ENCODE assay signal across 7 mouse cellular contexts in the genomic region with DNA sequence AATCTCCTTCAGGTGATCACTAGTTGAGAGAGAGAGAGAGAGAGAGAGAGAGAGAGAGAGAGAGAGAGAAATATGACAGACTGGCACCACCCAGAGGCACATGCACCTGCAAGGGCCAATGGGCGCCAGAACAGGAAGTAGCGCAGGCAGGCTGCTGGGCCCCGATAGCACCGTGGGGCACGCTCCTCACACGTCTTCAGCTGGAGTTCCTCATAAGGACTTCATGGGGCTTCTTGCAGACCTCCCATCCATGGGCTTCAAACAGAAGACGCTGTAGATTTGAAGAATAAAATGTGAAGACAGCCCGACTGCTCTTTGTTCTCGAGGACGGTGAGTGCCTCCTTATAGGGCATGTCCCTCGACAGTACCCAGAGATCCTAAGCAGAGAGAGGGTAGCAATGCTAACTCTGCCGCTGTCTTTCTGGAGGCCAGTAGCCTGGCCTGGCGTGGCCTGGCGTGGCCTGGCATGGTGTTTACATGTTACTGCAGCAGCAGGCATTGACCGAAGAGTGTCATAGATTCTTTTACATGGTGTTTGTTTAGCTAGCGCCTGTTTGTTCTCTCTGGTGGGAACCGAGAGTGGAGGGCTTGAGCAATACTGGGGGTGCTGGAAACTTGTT. TPM values are rescaled to one million over a fixed set of nuclear protein-coding genes. Genes with fewer than 3 reads are reported as not detected.
DNase-seq lines count a peak whose midpoint lies in the region; ATAC-seq and TF ChIP-seq lines count a peak whose summit lies in the region.

No protein-coding gene starts in this region.

- no peaks in the 10 kb centered on the region for H3K9me3 ChIP-seq in heart, embryonic 12.5 days (replicated peaks)
- no peaks in the 10 kb centered on the region for H3K9me3 ChIP-seq in lung, embryonic 14.5 days (ENCODE audit: low read depth, low read length)
- H3K9me3 ChIP-seq in stomach, embryonic 14.5 days (ENCODE audit: control insufficient read depth, low read depth, low read length): no peaks in the 10 kb centered on the region
- no peaks in the 10 kb centered on the region for H3K9me3 ChIP-seq in hindbrain, embryonic 13.5 days

- peak overlapping the region; percentile 69 for H3K27ac ChIP-seq in heart, embryonic 12.5 days (ENCODE audit: poor library complexity, severe bottlenecking)
- H3K27ac ChIP-seq in lung, embryonic 14.5 days (ENCODE audit: low read depth): peak overlapping the region; percentile 77
- peak overlapping the region; percentile 6; the same call in 1 of the 2 replicates for H3K27ac ChIP-seq in stomach, embryonic 14.5 days (ENCODE audit: low read length)
- no peak overlapping the region for H3K27ac ChIP-seq in hindbrain, embryonic 13.5 days

- H3K9ac ChIP-seq in heart, embryonic 12.5 days: no peak overlapping the region
- H3K9ac ChIP-seq in lung, embryonic 14.5 days: peak overlapping the region; percentile 1; the same call in 1 of the 2 replicates
- H3K9ac ChIP-seq in stomach, embryonic 14.5 days (replicated peaks; ENCODE audit: low read depth, low read length): no peak overlapping the region
- H3K9ac ChIP-seq in hindbrain, embryonic 13.5 days: no peak overlapping the region

- no peak for TF ChIP-seq CTCF in lung, embryonic 14.5 days (IDR thresholded peaks at IDR 0.05; ENCODE audit: low read depth)

- ATAC-seq in activated CD4-positive, CD25-positive, alpha-beta regulatory T cell, adult 4 months: peak; percentile 90
- peak; percentile 62; the same call in 1 of the 2 replicates for ATAC-seq in heart, embryonic 12.5 days (ENCODE audit: insufficient number of reproducible peaks, low FRiP score)
- peak; percentile 5; the same call in 1 of the 2 replicates for ATAC-seq in lung, embryonic 14.5 days (ENCODE audit: insufficient read depth)
- no peak; the same call in 1 of the 2 replicates for ATAC-seq in stomach, embryonic 14.5 days (ENCODE audit: insufficient number of reproducible peaks, insufficient read depth, low FRiP score, low read depth)
- no peak for ATAC-seq in hindbrain, embryonic 13.5 days (ENCODE audit: low FRiP score)

- no peaks in the 10 kb centered on the region for H3K36me3 ChIP-seq in heart, embryonic 12.5 days
- H3K36me3 ChIP-seq in lung, embryonic 14.5 days (ENCODE audit: insufficient read depth): no peaks in the 10 kb centered on the region
- no peaks in the 10 kb centered on the region for H3K36me3 ChIP-seq in stomach, embryonic 14.5 days (ENCODE audit: control insufficient read depth, insufficient read depth, low read length)
- H3K36me3 ChIP-seq in hindbrain, embryonic 13.5 days: no peaks in the 10 kb centered on the region

- H3K4me3 ChIP-seq in heart, embryonic 12.5 days: no peak overlapping the region
- peak overlapping the region; percentile 6; the same call in 1 of the 2 replicates for H3K4me3 ChIP-seq in lung, embryonic 14.5 days (ENCODE audit: low read depth, low read length)
- H3K4me3 ChIP-seq in stomach, embryonic 14.5 days (ENCODE audit: low read depth, low read length): no peak overlapping the region
- H3K4me3 ChIP-seq in hindbrain, embryonic 13.5 days: no peak overlapping the region

- no peaks in the 10 kb centered on the region for H3K27me3 ChIP-seq in heart, embryonic 12.5 days (replicated peaks)
- no peaks in the 10 kb centered on the region for H3K27me3 ChIP-seq in lung, embryonic 14.5 days (ENCODE audit: insufficient read depth, low read length)
- no peaks in the 10 kb centered on the region for H3K27me3 ChIP-seq in stomach, embryonic 14.5 days (ENCODE audit: control insufficient read depth, insufficient read depth, low read length)
- no peaks in the 10 kb centered on the region for H3K27me3 ChIP-seq in hindbrain, embryonic 13.5 days

- H3K4me1 ChIP-seq in heart, embryonic 12.5 days (replicated peaks): peaks cover 49% of the 10 kb centered on the region
- H3K4me1 ChIP-seq in lung, embryonic 14.5 days (ENCODE audit: insufficient read depth): peaks cover 16% of the 10 kb centered on the region; the same call in 1 of the 2 replicates
- peaks cover 25% of the 10 kb centered on the region for H3K4me1 ChIP-seq in stomach, embryonic 14.5 days (ENCODE audit: control insufficient read depth, insufficient read depth, low read length)
- peaks cover 19% of the 10 kb centered on the region for H3K4me1 ChIP-seq in hindbrain, embryonic 13.5 days (replicated peaks)

- 66% methylated on average over 17 of the region's 17 CpGs for WGBS in heart, embryonic 12.5 days
- 54% methylated on average over 17 of the region's 17 CpGs for WGBS in lung, embryonic 14.5 days
- WGBS in stomach, embryonic 14.5 days: 66% methylated on average over 17 of the region's 17 CpGs
- WGBS in hindbrain, embryonic 13.5 days: 87% methylated on average over 17 of the region's 17 CpGs

- peak overlapping the region; percentile 45 for H3K4me2 ChIP-seq in heart, embryonic 12.5 days
- H3K4me2 ChIP-seq in lung, embryonic 14.5 days: peak overlapping the region; percentile 52
- 0 out of 2 replicates have a peak overlapping the region, but pooled peaks have one; percentile 5 for H3K4me2 ChIP-seq in stomach, embryonic 14.5 days (replicated peaks; ENCODE audit: low read depth, low read length)
- no peak overlapping the region for H3K4me2 ChIP-seq in hindbrain, embryonic 13.5 days

- peak; percentile 22 for DNase-seq in lung, embryonic 14.5 days
- DNase-seq in gastrocnemius, postnatal 14 days: no peak
- no peak for DNase-seq in urinary bladder, postnatal 14 days (ENCODE audit: low spot score)

- intact Hi-C loops in gastrocnemius, postnatal 14 days (cut with DNase I; ENCODE audit: low total_unique reads): no loop called here

RNA-seq across cellular contexts. Expression of a gene that starts 13.6 kb away (rescaled TPM):
- 100 to 1,000 TPM; 137 to 138 TPM for polyA plus RNA-seq in activated CD4-positive, CD25-positive, alpha-beta regulatory T cell, adult 4 months (2017; shearing (Covaris generic))
- 11.6 and 13.3 TPM in 2 replicates for polyA plus RNA-seq in heart, embryonic 12.5 days (2016; fragmentation: Nextera tagmentation; extraction: Ambion mirVana)
- 18.8 and 19.0 TPM in 2 replicates for polyA plus RNA-seq in lung, embryonic 14.5 days (2014; fragmentation: Nextera tagmentation; extraction: Ambion mirVana)
- polyA plus RNA-seq in stomach, embryonic 14.5 days (2014; fragmentation: Nextera tagmentation; extraction: Ambion mirVana): 22.0 and 24.8 TPM in 2 replicates
- total RNA-seq in gastrocnemius, postnatal 14 days (2021): 1 to 10 TPM; 5.6 to 6.4 TPM
- polyA plus RNA-seq in hindbrain, embryonic 13.5 days (2015; fragmentation: Nextera tagmentation; extraction: Ambion mirVana): 47.0 and 50.0 TPM in 2 replicates

RNA-seq across cellular contexts. Expression of a gene that starts 17.6 kb away (rescaled TPM):
- 10 to 100 TPM; 11.5 to 12.3 TPM for polyA plus RNA-seq in activated CD4-positive, CD25-positive, alpha-beta regulatory T cell, adult 4 months (2017; shearing (Covaris generic))
- 74.4 and 75.2 TPM in 2 replicates for polyA plus RNA-seq in heart, embryonic 12.5 days (2016; fragmentation: Nextera tagmentation; extraction: Ambion mirVana)
- polyA plus RNA-seq in lung, embryonic 14.5 days (2014; fragmentation: Nextera tagmentation; extraction: Ambion mirVana): 45.6 and 49.6 TPM in 2 replicates
- 41.0 and 47.6 TPM in 2 replicates for polyA plus RNA-seq in stomach, embryonic 14.5 days (2014; fragmentation: Nextera tagmentation; extraction: Ambion mirVana)
- total RNA-seq in gastrocnemius, postnatal 14 days (2021): 10 to 100 TPM; 40.5 to 44.4 TPM
- polyA plus RNA-seq in hindbrain, embryonic 13.5 days (2015; fragmentation: Nextera tagmentation; extraction: Ambion mirVana): 83.2 and 90.5 TPM in 2 replicates

Comparison
In these comparisons a context has a peak if more than half of its experiments do, and no peak if none do; other contexts are left out.
1. ATAC-seq: peak in activated CD4-positive, CD25-positive, alpha-beta regulatory T cell, adult 4 months (single experiment), heart, embryonic 12.5 days (single experiment) and lung, embryonic 14.5 days (single experiment); none in stomach, embryonic 14.5 days (single experiment) and hindbrain, embryonic 13.5 days (single experiment).